Mouse (Mus musculus) testis, adult 2 months (tissue): ENCODE measurements around the gene Gm20388.

ENCODE experiments used
- CTCF ChIP-seq: fragments of 200-500 bp; IDR thresholded peaks from 2 replicates; pipeline ENCODE4 v1.5.1; 2012; ENCODE audit warnings: low read depth, mild to moderate bottlenecking, inconsistent platforms, low read length, moderate library complexity; ENCODE audit not compliant: control insufficient read depth, insufficient read depth, insufficient replicate concordance
- POLR2A ChIP-seq: fragments of 200-500 bp; IDR thresholded peaks from 2 replicates; pipeline ENCODE4 v1.6.1; 2012; ENCODE audit warnings: low read depth, mild to moderate bottlenecking, inconsistent platforms, low read length, moderate library complexity; ENCODE audit not compliant: control insufficient read depth

DNA sequence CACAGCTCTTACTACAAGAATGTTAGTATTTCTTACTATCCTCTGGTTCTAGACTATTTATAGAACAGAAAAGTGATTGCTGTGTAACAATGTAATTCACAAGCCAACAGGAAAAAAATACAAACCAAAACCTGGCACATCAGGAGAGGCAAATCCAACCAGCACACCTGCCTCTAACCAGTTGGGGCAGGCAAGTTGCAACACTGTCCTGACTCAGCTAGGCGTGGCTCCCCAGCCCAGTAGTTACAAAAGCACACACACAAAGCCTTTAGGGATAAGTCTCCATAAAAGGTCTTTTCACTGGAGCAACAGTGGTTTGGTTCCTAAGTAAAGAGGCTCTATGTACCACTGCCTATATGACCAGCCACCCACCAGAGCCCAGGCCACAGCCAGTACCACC is 3110.6 kb downstream of the Gm20388 start:
- no peak for TF ChIP-seq POLR2A
- TF ChIP-seq CTCF, result no peak
